In genomic region chr6:87938941-87939340, GRCm38 (mm10) we compare ENCODE assay signal across 18 mouse cellular contexts. TPM values are rescaled to one million over a fixed set of nuclear protein-coding genes. Genes with fewer than 3 reads are reported as not detected.
"Had no signal": no experiment of that assay in that cellular context is flagged by ENCODE, and none has a peak within 500 bp of the region (broad histone marks: within the 10 kb centered on the region; RNA-seq: fewer than 3 reads in every experiment).

No protein-coding gene starts in this region.

- H3K9me3 ChIP-seq: neural tube, embryonic 12.5 days; neural tube, embryonic 13.5 days; neural tube, embryonic 15.5 days; stomach, embryonic 15.5 days had no signal

- H3K27me3 ChIP-seq: neural tube, embryonic 12.5 days; neural tube, embryonic 13.5 days; neural tube, embryonic 15.5 days; stomach, embryonic 15.5 days had no signal

- H3K4me1 ChIP-seq: neural tube, embryonic 15.5 days; stomach, embryonic 15.5 days had no signal

- H3K27ac ChIP-seq: neural tube, embryonic 12.5 days; neural tube, embryonic 13.5 days; neural tube, embryonic 15.5 days; stomach, embryonic 15.5 days; stomach, postnatal 0 days had no signal

- DNase-seq: retina, postnatal 1 day; right cerebral cortex, adult 18-20 months; right cerebral cortex, postnatal 14 days; right cerebral cortex, postnatal 25 days; right cerebral cortex, postnatal 4 days; spleen, adult 18-20 months; thymus, adult 18-20 months; thymus, adult 2 months; thymus, postnatal 14 days; thymus, postnatal 25 days; thymus, postnatal 36 days; thymus, postnatal 4 days had no signal

- H3K4me3 ChIP-seq: neural tube, embryonic 12.5 days; neural tube, embryonic 13.5 days; neural tube, embryonic 15.5 days; stomach, embryonic 15.5 days had no signal

- H3K9ac ChIP-seq: neural tube, embryonic 12.5 days; neural tube, embryonic 13.5 days; neural tube, embryonic 15.5 days; stomach, embryonic 15.5 days had no signal

RNA-seq across cellular contexts. Expression of gene H1fx, which starts 42.5 kb away (rescaled TPM):
- total RNA-seq: neutrophil, adult 5-6 weeks had no signal
